Mouse (Mus musculus) liver, embryonic 12.5 days (tissue): ENCODE measurements around the gene Rps18. TPM values are rescaled to one million over a fixed set of nuclear protein-coding genes. Genes with fewer than 3 reads are reported as not detected.

Experiments used
- ATAC-seq: fragments of 200-750 bp; cut with Nextera tagmentation; 2 replicates; pipeline ENCODE4 v1.8.0; 2017; ENCODE audit warnings: moderate number of reproducible peaks, mild to moderate bottlenecking, moderate library complexity
- H3K27ac ChIP-seq: fragments of 300-500 bp; sonication (generic); 2 replicates; pipeline ENCODE4 v1.5.1; 2016; ENCODE audit warnings: mild to moderate bottlenecking
- H3K27me3 ChIP-seq: fragments of 300-500 bp; sonication (generic); replicated peaks from 2 replicates; pipeline ENCODE4 v1.6.1; 2016; ENCODE audit warnings: mild to moderate bottlenecking, moderate library complexity
- H3K36me3 ChIP-seq: fragments of 300-500 bp; sonication (generic); 2 replicates; pipeline ENCODE4 v1.6.1; 2016; ENCODE audit warnings: mild to moderate bottlenecking, moderate library complexity
- H3K4me1 ChIP-seq: fragments of 300-500 bp; sonication (generic); 2 replicates; pipeline ENCODE4 v1.6.1; 2016
- H3K4me2 ChIP-seq: fragments of 300-500 bp; sonication (generic); 2 replicates; pipeline ENCODE4 v1.6.1; 2016; ENCODE audit warnings: mild to moderate bottlenecking, moderate library complexity
- H3K4me3 ChIP-seq: fragments of 300-500 bp; sonication (generic); 2 replicates; pipeline ENCODE4 v1.5.1; 2016; ENCODE audit warnings: mild to moderate bottlenecking, moderate library complexity
- H3K9ac ChIP-seq: fragments of 300-500 bp; sonication (generic); 2 replicates; pipeline ENCODE4 v1.6.1; 2016; ENCODE audit warnings: mild to moderate bottlenecking, moderate library complexity
- H3K9me3 ChIP-seq: fragments of 300-500 bp; sonication (generic); replicated peaks from 2 replicates; pipeline ENCODE4 v1.6.1; 2016; ENCODE audit warnings: mild to moderate bottlenecking, moderate library complexity
- WGBS: fragments of 180-500 bp; shearing (Covaris S2); methylation state at CpG from one replicate; pipeline ENCODE4 v1.1.7; 2016; ENCODE audit not compliant: insufficient replicate concordance; 5-methylcytosine and 5-hydroxymethylcytosine counted together
- polyA plus RNA-seq: library from polyadenylated mRNA; unstranded; fragments of >200 nt; fragmentation: Nextera tagmentation; extraction: Ambion mirVana; gene quantifications from 2 replicates; pipeline ENCODE4 v1.2.1, GENCODE M21; 2016

Gene Rps18
- polyA plus RNA-seq, 1 experiment from 2014 or later, result 1,396 TPM

- WGBS, result 85% methylated on average over 15 of the region's 15 CpGs
- H3K9me3 ChIP-seq, result no peaks in the 10 kb centered on the region
- no peak overlapping the region for H3K9ac ChIP-seq
- peaks cover 44% of the 10 kb centered on the region for H3K4me1 ChIP-seq
- H3K4me2 ChIP-seq, result no peak overlapping the region
- H3K27ac ChIP-seq, result no peak overlapping the region
- no peak for ATAC-seq
- H3K27me3 ChIP-seq, result no peaks in the 10 kb centered on the region
- H3K36me3 ChIP-seq, result peaks cover 69% of the 10 kb centered on the region
- H3K4me3 ChIP-seq, result no peak overlapping the region
Measured at GRCm38 (mm10) chr17:33936993-33937392, 18.8 kb downstream of the Rps18 start.

GRCm38 (mm10) chr17:33935422-33936055 is 20.3 kb downstream of the Rps18 start:
- 83% methylated on average over 21 of the region's 21 CpGs for WGBS
- H3K36me3 ChIP-seq, result peaks cover 68% of the 10 kb centered on the region
- no peak overlapping the region for H3K4me3 ChIP-seq
- no peaks in the 10 kb centered on the region for H3K27me3 ChIP-seq
- H3K4me2 ChIP-seq, result no peak overlapping the region
- H3K4me1 ChIP-seq, result peaks cover 45% of the 10 kb centered on the region
- H3K27ac ChIP-seq, result no peak overlapping the region
- no peaks in the 10 kb centered on the region for H3K9me3 ChIP-seq
- no peak overlapping the region for H3K9ac ChIP-seq
- no peak for ATAC-seq

GRCm38 (mm10) chr17:33932970-33933369 is 22.8 kb downstream of the Rps18 start:
- H3K27me3 ChIP-seq, result no peaks in the 10 kb centered on the region
- ATAC-seq, result no peak
- no peak overlapping the region for H3K4me3 ChIP-seq
- H3K9ac ChIP-seq, result no peak overlapping the region
- WGBS, result 85% methylated on average over 15 of the region's 15 CpGs
- peaks cover 57% of the 10 kb centered on the region for H3K36me3 ChIP-seq
- H3K27ac ChIP-seq, result no peak overlapping the region
- H3K9me3 ChIP-seq, result no peaks in the 10 kb centered on the region
- no peak overlapping the region for H3K4me2 ChIP-seq
- H3K4me1 ChIP-seq, result peaks cover 44% of the 10 kb centered on the region

GRCm38 (mm10) chr17:33932448-33932847 is 23.4 kb downstream of the Rps18 start:
- Histone ChIP-seq H3K9ac (no peak overlapping the region), H3K27ac (no peak overlapping the region), H3K36me3 (peaks cover 58% of the 10 kb centered on the region), H3K4me3 (no peak overlapping the region), H3K9me3 (no peaks in the 10 kb centered on the region), H3K27me3 (no peaks in the 10 kb centered on the region), H3K4me2 (no peak overlapping the region), H3K4me1 (peaks cover 49% of the 10 kb centered on the region)
- WGBS, result 85% methylated on average over 14 of the region's 14 CpGs
- no peak for ATAC-seq

- no peak overlapping the region for H3K9ac ChIP-seq
- peaks cover 57% of the 10 kb centered on the region for H3K36me3 ChIP-seq
- no peaks in the 10 kb centered on the region for H3K27me3 ChIP-seq
- H3K4me3 ChIP-seq, result no peak overlapping the region
- no peak overlapping the region for H3K4me2 ChIP-seq
- ATAC-seq, result no peak
- no peaks in the 10 kb centered on the region for H3K9me3 ChIP-seq
- 91% methylated on average over 11 of the region's 11 CpGs for WGBS
- H3K27ac ChIP-seq, result no peak overlapping the region
- peaks cover 49% of the 10 kb centered on the region for H3K4me1 ChIP-seq
Measured at GRCm38 (mm10) chr17:33931947-33932346, 23.9 kb downstream of the Rps18 start.

GRCm38 (mm10) chr17:33931159-33931866 is 24.5 kb downstream of the Rps18 start:
- H3K4me3 ChIP-seq, result peak overlapping the region; percentile 92
- H3K27ac ChIP-seq, result peak overlapping the region; percentile 67
- H3K27me3 ChIP-seq, result no peaks in the 10 kb centered on the region
- peak overlapping the region; percentile 100 for H3K4me2 ChIP-seq
- ATAC-seq, result no peak
- H3K9ac ChIP-seq, result peak overlapping the region; percentile 96
- 38% methylated on average over 18 of the region's 18 CpGs for WGBS
- no peaks in the 10 kb centered on the region for H3K9me3 ChIP-seq
- H3K4me1 ChIP-seq, result peaks cover 52% of the 10 kb centered on the region
- peaks cover 59% of the 10 kb centered on the region for H3K36me3 ChIP-seq

- H3K4me2 ChIP-seq, result peak overlapping the region; percentile 100
- peak overlapping the region; percentile 92 for H3K4me3 ChIP-seq
- under 1% methylated on average over 45 of the region's 45 CpGs for WGBS
- H3K27me3 ChIP-seq, result no peaks in the 10 kb centered on the region
- no peaks in the 10 kb centered on the region for H3K9me3 ChIP-seq
- H3K27ac ChIP-seq, result peak overlapping the region; percentile 96
- H3K4me1 ChIP-seq, result peaks cover 57% of the 10 kb centered on the region
- H3K36me3 ChIP-seq, result peaks cover 60% of the 10 kb centered on the region
- peak; percentile 19; the same call in 1 of the 2 replicates for ATAC-seq
- H3K9ac ChIP-seq, result peak overlapping the region; percentile 96
Measured at GRCm38 (mm10) chr17:33930280-33931158, 25.3 kb downstream of the Rps18 start.

GRCm38 (mm10) chr17:33929371-33930279 is 26.2 kb downstream of the Rps18 start, which contains the start of gene Rgl2:
Gene Rgl2 (plus strand): TSS chr17:33929543.
- peak within 1 kb of the TSS; percentile 96 for H3K9ac ChIP-seq
- H3K4me1 ChIP-seq, result peaks cover 63% of the 10 kb centered on the region
- peak; percentile 78 for ATAC-seq
- peak within 1 kb of the TSS; percentile 96 for H3K27ac ChIP-seq
- peak within 1 kb of the TSS; percentile 92 for H3K4me3 ChIP-seq
- no peaks in the 10 kb centered on the region for H3K27me3 ChIP-seq
- peaks cover 58% of the 10 kb centered on the region for H3K36me3 ChIP-seq
- peak within 1 kb of the TSS; percentile 100 for H3K4me2 ChIP-seq
- H3K9me3 ChIP-seq, result no peaks in the 10 kb centered on the region
- WGBS, result under 1% methylated on average over 78 of the region's 80 CpGs

GRCm38 (mm10) chr17:33928251-33928947 is 27.4 kb downstream of the Rps18 start:
- Histone ChIP-seq H3K4me3 (peak overlapping the region; percentile 92), H3K9me3 (no peaks in the 10 kb centered on the region), H3K4me2 (peak overlapping the region; percentile 100), H3K4me1 (peaks cover 76% of the 10 kb centered on the region), H3K36me3 (peaks cover 46% of the 10 kb centered on the region), H3K9ac (peak overlapping the region; percentile 96), H3K27me3 (no peaks in the 10 kb centered on the region), H3K27ac (peak overlapping the region; percentile 96)
- 50% methylated on average over 21 of the region's 21 CpGs for WGBS
- ATAC-seq, result no peak

GRCm38 (mm10) chr17:33926207-33926932 is 29.4 kb downstream of the Rps18 start:
- Histone ChIP-seq H3K4me1 (peaks cover 66% of the 10 kb centered on the region), H3K4me3 (no peak overlapping the region)
- 72% methylated on average over 17 of the region's 17 CpGs for WGBS

More at GRCm38 (mm10) chr17:33926207-33926932, 29.4 kb downstream of the Rps18 start:
- H3K9ac ChIP-seq, result no peak overlapping the region
- no peak for ATAC-seq
- no peak overlapping the region for H3K4me2 ChIP-seq
- peaks cover 30% of the 10 kb centered on the region for H3K36me3 ChIP-seq
- H3K27me3 ChIP-seq, result no peaks in the 10 kb centered on the region
- no peaks in the 10 kb centered on the region for H3K9me3 ChIP-seq
- no peak overlapping the region for H3K27ac ChIP-seq
